Mouse (Mus musculus) forebrain, embryonic 10.5 days (tissue): ENCODE measurements around the gene Psmc3ip. TPM values are rescaled to one million over a fixed set of nuclear protein-coding genes. Genes with fewer than 3 reads are reported as not detected.

Experiments used
- DNase-seq: peaks from one replicate; pipeline ENCODE4 v3.0.0-alpha.2; 2017; ENCODE audit warnings: low spot score; ENCODE audit errors: extremely low spot score
- H3K27ac ChIP-seq: fragments of 300-500 bp; sonication (generic); 2 replicates; pipeline ENCODE4 v1.5.1; 2016; ENCODE audit warnings: mild to moderate bottlenecking
- H3K27me3 ChIP-seq: fragments of 300-500 bp; sonication (generic); 2 replicates; pipeline ENCODE4 v1.6.1; 2016; ENCODE audit warnings: mild to moderate bottlenecking; ENCODE audit not compliant: poor library complexity, severe bottlenecking
- H3K36me3 ChIP-seq: fragments of 300-500 bp; sonication (generic); replicated peaks from 2 replicates; pipeline ENCODE4 v1.6.1; 2016; ENCODE audit warnings: mild to moderate bottlenecking, moderate library complexity
- H3K4me1 ChIP-seq: fragments of 300-500 bp; sonication (generic); 2 replicates; pipeline ENCODE4 v1.6.1; 2016
- H3K4me3 ChIP-seq: fragments of 300-500 bp; sonication (generic); 2 replicates; pipeline ENCODE4 v1.5.1; 2016; ENCODE audit warnings: mild to moderate bottlenecking, moderate library complexity
- H3K9me3 ChIP-seq: fragments of 300-500 bp; sonication (generic); 2 replicates; pipeline ENCODE4 v1.6.1; 2016; ENCODE audit warnings: mild to moderate bottlenecking, moderate library complexity
- WGBS: fragments of 180-500 bp; shearing (Covaris S2); methylation state at CpG from one replicate; pipeline ENCODE4 v1.1.7; 2016; 5-methylcytosine and 5-hydroxymethylcytosine counted together
- microRNA-seq: library from miRNA; unstranded; fragments of <30 nt; microRNA quantifications from one replicate; pipeline ENCODE4, GENCODE M21; 2017
- polyA plus RNA-seq: library from polyadenylated mRNA; unstranded; fragments of >200 nt; fragmentation: Nextera tagmentation; extraction: Ambion mirVana; gene quantifications from 2 replicates; pipeline ENCODE4 v1.2.1, GENCODE M21; 2016

Psmc3ip gene
- polyA plus RNA-seq, 1 experiment from 2014 or later = 78.1 TPM

DNA sequence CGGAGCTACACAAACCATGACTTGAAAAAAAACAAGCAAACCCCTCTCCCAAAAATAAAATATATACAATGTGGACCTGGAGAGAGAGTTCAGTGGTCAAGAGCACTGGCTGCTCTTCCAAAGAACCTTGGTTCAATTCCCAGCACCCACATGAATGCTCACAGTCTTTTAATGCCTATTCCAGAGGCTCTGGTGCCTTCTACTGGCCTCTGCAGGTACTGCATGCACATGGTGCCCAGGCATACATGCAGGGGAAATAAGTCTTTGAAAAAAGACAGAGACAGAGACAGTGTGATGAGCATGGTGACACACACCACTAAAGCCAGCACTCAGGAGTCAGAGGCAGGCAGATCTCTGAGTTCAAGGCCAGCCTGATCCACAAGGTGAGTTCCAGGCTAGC is 41.3 kb downstream of the Psmc3ip start:
- Histone ChIP-seq H3K27me3 (no peaks in the 10 kb centered on the region), H3K4me1 (peaks cover 5% of the 10 kb centered on the region; the same call in 1 of the 2 replicates), H3K27ac (no peak overlapping the region), H3K4me3 (no peak overlapping the region), H3K36me3 (peaks cover 89% of the 10 kb centered on the region), H3K9me3 (no peaks in the 10 kb centered on the region; the same call in 1 of the 2 replicates)
- 94% methylated on average over 1 of the region's 1 CpGs for WGBS
- no peak for DNase-seq

DNA sequence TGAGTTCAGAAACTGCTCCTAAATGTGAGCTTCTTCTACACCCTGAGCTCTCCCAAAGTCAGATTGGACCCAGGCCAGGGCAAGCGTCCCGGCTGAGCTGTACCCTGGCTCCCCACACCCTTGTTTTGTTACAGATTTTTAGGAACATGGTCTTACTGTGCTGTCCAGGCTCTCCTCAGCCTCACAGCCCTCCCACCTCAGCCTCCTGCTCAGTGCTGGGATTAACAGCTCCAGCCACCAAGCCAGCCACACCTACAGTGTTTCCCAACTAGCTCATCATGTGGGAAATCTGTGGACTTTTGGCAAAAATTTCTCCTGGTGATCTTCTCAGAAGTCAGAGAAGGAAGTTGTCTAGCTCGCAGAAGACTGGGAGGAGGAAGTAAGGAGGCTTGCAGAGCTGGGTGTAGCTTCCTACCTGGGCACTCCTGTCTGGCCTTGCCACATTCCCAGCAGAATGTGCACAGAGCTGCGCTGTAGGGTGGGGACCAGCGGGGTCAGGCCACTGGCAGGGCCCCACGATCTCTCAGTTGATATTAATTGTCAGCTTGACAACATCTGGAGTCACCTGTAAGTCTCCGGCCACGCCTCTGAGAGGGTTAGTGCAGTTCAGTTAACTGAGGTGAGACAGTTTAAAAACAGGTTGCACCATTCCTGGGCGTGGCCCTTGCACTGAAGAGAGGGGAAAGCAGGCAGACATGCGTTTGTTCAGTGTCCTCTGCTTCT is 42.3 kb downstream of the Psmc3ip start:
- no peaks in the 10 kb centered on the region for H3K27me3 ChIP-seq
- H3K36me3 ChIP-seq = peaks cover 92% of the 10 kb centered on the region
- H3K4me3 ChIP-seq = no peak overlapping the region
- 96% methylated on average over 10 of the region's 10 CpGs for WGBS
- H3K27ac ChIP-seq = no peak overlapping the region
- no peaks in the 10 kb centered on the region for H3K4me1 ChIP-seq
- H3K9me3 ChIP-seq = no peaks in the 10 kb centered on the region; the same call in 1 of the 2 replicates
- no peak for DNase-seq

DNA sequence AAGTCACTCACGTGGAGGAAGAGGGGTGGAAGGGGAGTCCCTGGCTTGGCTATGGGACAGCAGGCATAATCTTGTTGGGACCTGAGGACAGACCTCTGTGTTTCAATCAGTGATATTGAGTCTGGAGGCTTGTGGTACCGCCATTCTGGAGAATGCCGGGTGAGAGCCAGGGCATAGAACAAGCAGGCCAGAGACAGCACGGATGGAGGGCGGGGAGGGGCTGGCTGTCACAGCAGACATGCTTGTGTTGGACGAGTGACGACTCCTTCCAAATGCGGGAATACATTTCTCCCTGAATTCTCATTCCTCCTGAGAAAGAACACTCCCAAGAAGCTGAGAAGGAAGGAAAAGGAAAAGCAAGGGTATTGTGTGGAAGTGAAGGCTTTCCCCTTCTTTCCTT is 43.6 kb downstream of the Psmc3ip start:
- Histone ChIP-seq H3K36me3 (peaks cover 96% of the 10 kb centered on the region), H3K9me3 (no peaks in the 10 kb centered on the region; the same call in 1 of the 2 replicates), H3K4me1 (no peaks in the 10 kb centered on the region), H3K27ac (no peak overlapping the region), H3K27me3 (no peaks in the 10 kb centered on the region), H3K4me3 (no peak overlapping the region)
- DNase-seq = no peak
- WGBS = 92% methylated on average over 8 of the region's 8 CpGs

DNA sequence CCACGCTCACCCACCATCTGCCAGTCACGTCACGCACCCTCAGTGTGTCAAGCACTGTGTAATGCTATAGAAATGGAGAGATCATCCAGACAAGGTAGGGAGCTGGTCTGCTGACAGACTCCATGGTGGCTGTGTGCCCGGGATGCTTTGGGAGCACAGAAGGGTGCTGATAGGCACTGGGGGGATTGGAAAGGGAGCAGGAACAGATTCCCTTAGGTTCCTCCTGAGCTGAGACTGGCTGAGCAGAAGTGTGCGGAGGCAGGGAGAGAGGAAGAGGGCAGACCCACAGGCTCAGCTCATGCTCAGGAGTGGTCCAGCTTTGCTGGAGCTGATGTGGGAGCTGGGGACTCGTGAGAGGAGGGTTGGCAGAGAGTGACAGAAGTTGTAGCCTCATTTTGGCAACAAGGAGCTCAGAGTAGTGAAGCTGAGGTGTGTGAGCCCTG is 44.2 kb downstream of the Psmc3ip start:
- Histone ChIP-seq H3K9me3 (no peaks in the 10 kb centered on the region; the same call in 1 of the 2 replicates), H3K36me3 (peaks cover 97% of the 10 kb centered on the region), H3K4me1 (no peaks in the 10 kb centered on the region), H3K4me3 (no peak overlapping the region), H3K27ac (0 out of 2 replicates have a peak overlapping the region, but pooled peaks have one; percentile 20), H3K27me3 (no peaks in the 10 kb centered on the region)
- WGBS = 89% methylated on average over 6 of the region's 6 CpGs
- DNase-seq = no peak

DNA sequence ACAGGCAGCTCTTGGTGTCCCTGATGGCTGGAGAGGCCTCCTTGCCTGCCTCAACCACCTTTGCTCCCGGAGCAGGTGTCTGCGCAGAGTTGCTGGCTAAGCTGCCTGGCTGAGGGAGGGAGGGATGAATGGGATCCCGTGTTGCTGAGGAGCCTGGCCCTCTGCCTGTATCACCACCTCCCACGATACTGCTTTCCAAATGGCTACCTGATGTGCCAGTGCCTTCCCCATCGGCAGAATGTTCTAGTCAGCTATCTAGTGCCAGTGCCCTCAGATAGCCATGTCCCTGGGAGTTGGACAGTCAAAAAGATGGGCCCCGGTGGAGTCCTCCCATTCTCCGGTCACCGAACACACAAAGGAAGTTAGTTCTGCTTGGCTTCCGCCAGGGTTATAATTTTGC is 44.9 kb downstream of the Psmc3ip start:
- Histone ChIP-seq H3K27ac (no peak overlapping the region), H3K36me3 (peaks cover 97% of the 10 kb centered on the region), H3K4me1 (no peaks in the 10 kb centered on the region), H3K27me3 (no peaks in the 10 kb centered on the region), H3K4me3 (no peak overlapping the region), H3K9me3 (no peaks in the 10 kb centered on the region; the same call in 1 of the 2 replicates)
- no peak for DNase-seq
- WGBS = 94% methylated on average over 9 of the region's 9 CpGs

DNA sequence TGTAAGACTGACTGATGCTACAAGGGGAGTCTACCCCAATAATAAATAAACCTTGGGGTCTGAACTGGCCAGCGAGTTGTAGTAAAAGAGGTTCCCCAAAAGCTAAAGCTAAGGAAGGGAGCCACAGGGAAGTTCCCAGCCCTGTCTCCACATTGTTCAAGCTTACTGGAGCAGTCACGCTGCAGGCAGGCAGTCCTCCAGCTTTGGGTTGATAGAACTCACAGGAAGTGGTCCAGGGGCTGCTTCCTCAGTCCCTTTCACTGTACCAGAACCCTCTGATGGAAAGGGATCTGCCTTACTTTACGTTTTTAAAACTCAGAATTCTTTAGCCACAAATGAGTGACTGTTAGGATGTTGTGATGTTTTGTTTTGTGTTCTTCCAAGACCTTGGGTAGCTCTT is 47.7 kb downstream of the Psmc3ip start:
- Histone ChIP-seq H3K4me3 (no peak overlapping the region), H3K36me3 (peaks cover 97% of the 10 kb centered on the region), H3K27ac (no peak overlapping the region), H3K27me3 (no peaks in the 10 kb centered on the region), H3K9me3 (no peaks in the 10 kb centered on the region), H3K4me1 (no peaks in the 10 kb centered on the region)
- 88% methylated on average over 3 of the region's 3 CpGs for WGBS
- DNase-seq = no peak

DNA sequence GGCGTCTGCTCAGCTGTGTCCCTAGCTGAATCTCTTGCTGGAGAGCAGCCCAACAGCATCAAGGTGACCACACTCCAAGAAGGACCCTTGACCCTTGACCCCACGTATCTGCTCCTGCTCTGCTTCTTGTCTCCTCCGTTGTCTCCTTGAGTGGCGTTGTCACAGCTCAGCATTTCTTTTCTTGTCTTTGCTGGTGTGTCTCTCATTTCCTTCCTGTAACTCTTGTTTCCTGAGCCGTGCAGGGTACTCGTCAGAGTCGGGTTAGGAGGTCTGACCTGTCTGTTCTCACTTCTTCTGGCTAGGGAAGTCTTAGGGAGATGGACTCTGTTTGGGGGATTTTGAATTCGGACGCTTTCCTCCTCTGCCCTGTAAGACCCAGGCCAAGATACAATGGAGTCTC is 48.8 kb downstream of the Psmc3ip start:
- peaks cover 99% of the 10 kb centered on the region for H3K36me3 ChIP-seq
- H3K4me3 ChIP-seq = no peak overlapping the region
- WGBS = 69% methylated on average over 9 of the region's 9 CpGs
- DNase-seq = no peak
- no peaks in the 10 kb centered on the region for H3K9me3 ChIP-seq
- H3K27ac ChIP-seq = no peak overlapping the region
- H3K4me1 ChIP-seq = no peaks in the 10 kb centered on the region
- H3K27me3 ChIP-seq = no peaks in the 10 kb centered on the region

DNA sequence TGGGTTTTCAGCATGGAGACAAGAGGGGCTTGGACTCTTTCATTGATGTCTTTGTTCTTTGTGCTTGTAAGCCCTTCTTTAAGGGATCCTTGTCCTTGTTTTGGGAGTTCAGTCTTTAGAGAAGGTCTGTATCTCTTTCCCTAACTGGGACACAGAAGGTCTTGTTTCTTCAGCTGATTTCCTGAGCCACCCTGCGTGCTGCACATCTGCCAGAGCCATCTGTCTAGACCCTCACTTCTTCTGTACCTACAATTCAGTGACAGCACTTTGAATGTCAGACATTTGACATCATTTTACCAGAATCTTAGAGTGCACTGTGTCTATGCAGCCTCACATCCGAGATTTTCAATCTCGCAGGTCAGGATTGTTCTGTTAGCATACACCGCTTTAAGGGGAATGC is 49.4 kb downstream of the Psmc3ip start:
- no peaks in the 10 kb centered on the region for H3K4me1 ChIP-seq
- peaks cover 99% of the 10 kb centered on the region for H3K36me3 ChIP-seq
- WGBS = 91% methylated on average over 4 of the region's 4 CpGs
- DNase-seq = no peak
- no peaks in the 10 kb centered on the region for H3K9me3 ChIP-seq
- H3K27me3 ChIP-seq = no peaks in the 10 kb centered on the region
- no peak overlapping the region for H3K27ac ChIP-seq
- no peak overlapping the region for H3K4me3 ChIP-seq

Small RNA genes lying within 50 kb of the gene (microRNA-seq; reads per million reads assigned to microRNA genes)
- gene Gm27626 = not detected

Other genes with a start within 250 kb of the Psmc3ip start
- 14.9 and 16.2 TPM in 2 replicates for gene Stat5b, start 244.7 kb downstream of the Psmc3ip start, polyA plus RNA-seq
- gene Stat5a, start 236.1 kb downstream of the Psmc3ip start, polyA plus RNA-seq = 1.7 TPM in 2 replicates
- gene Stat3, start 155.9 kb downstream of the Psmc3ip start, polyA plus RNA-seq = 15.0 and 15.6 TPM in 2 replicates
- 16.1 and 16.6 TPM in 2 replicates for gene Cavin1, start 124.5 kb downstream of the Psmc3ip start, polyA plus RNA-seq
- gene Atp6v0a1, start 86.0 kb downstream of the Psmc3ip start, polyA plus RNA-seq = 34.5 and 36.9 TPM in 2 replicates
- 8.2 and 9.3 TPM in 2 replicates for gene Naglu, start 25.4 kb downstream of the Psmc3ip start, polyA plus RNA-seq
- gene Hsd17b1, start 17.0 kb downstream of the Psmc3ip start, polyA plus RNA-seq = 0.10 and 0.11 TPM in 2 replicates
- gene Coasy, start 12.9 kb downstream of the Psmc3ip start, polyA plus RNA-seq = 51.4 and 53.3 TPM in 2 replicates
- 37.3 and 41.1 TPM in 2 replicates for gene Mlx, start 8.2 kb downstream of the Psmc3ip start, polyA plus RNA-seq
- 14.6 and 15.5 TPM in 2 replicates for gene Retreg3, start 24.5 kb upstream of the Psmc3ip start, polyA plus RNA-seq
- gene Tubg1, start 24.5 kb upstream of the Psmc3ip start, polyA plus RNA-seq = 143 and 145 TPM in 2 replicates
- gene Tubg2, start 60.5 kb upstream of the Psmc3ip start, polyA plus RNA-seq = 2.3 and 2.7 TPM in 2 replicates
- gene Cntnap1, start 75.1 kb upstream of the Psmc3ip start, polyA plus RNA-seq = 0.12 and 0.16 TPM in 2 replicates
- gene Plekhh3, start 75.9 kb upstream of the Psmc3ip start, polyA plus RNA-seq = 3.5 and 4.8 TPM in 2 replicates
- gene Ccr10, start 80.0 kb upstream of the Psmc3ip start, polyA plus RNA-seq = not detected in 2 replicates
- 9.9 and 10.2 TPM in 2 replicates for gene Ezh1, start 131.0 kb upstream of the Psmc3ip start, polyA plus RNA-seq
- 54.8 and 57.3 TPM in 2 replicates for gene Ramp2, start 150.6 kb upstream of the Psmc3ip start, polyA plus RNA-seq
- 128 and 129 TPM in 2 replicates for gene Vps25, start 158.3 kb upstream of the Psmc3ip start, polyA plus RNA-seq
- gene Wnk4, start 165.1 kb upstream of the Psmc3ip start, polyA plus RNA-seq = 5.4 and 6.4 TPM in 2 replicates
- gene Cntd1, start 183.6 kb upstream of the Psmc3ip start, polyA plus RNA-seq = 0.77 and 1.0 TPM in 2 replicates
- gene Coa3, start 183.7 kb upstream of the Psmc3ip start, polyA plus RNA-seq = 186 and 194 TPM in 2 replicates
- 144 and 154 TPM in 2 replicates for gene Becn1, start 206.8 kb upstream of the Psmc3ip start, polyA plus RNA-seq
- gene Psme3, start 220.8 kb upstream of the Psmc3ip start, polyA plus RNA-seq = 207 and 217 TPM in 2 replicates
- 2.1 and 2.5 TPM in 2 replicates for gene Aoc2, start 229.6 kb upstream of the Psmc3ip start, polyA plus RNA-seq
- gene Aoc3, start 235.2 kb upstream of the Psmc3ip start, polyA plus RNA-seq = not detected in 2 replicates